Mouse (Mus musculus) forebrain, postnatal 0 days (tissue): ENCODE results near the gene Olfr763. TPM values are rescaled to one million over a fixed set of nuclear protein-coding genes. Genes with fewer than 3 reads are reported as not detected.
"Not testable (repeated sequence)": the region's sequence is repeated elsewhere in the genome, so short reads cannot be mapped to it uniquely, and the experiment has no call there.

Experiments used
- ATAC-seq: fragments of 200-750 bp; cut with Nextera tagmentation; 2 replicates; pipeline ENCODE4 v1.8.0; 2017; ENCODE audit warnings: mild to moderate bottlenecking, moderate library complexity
- DNase-seq: peaks from one replicate; pipeline ENCODE4 v3.0.0-alpha.2; 2015
- H3K27ac ChIP-seq: fragments of 300-500 bp; sonication (generic); 2 replicates; pipeline ENCODE4 v1.5.1; 2014; ENCODE audit warnings: low read depth, mild to moderate bottlenecking, antibody characterized with exemption, low read length, moderate library complexity, mixed read lengths
- H3K27me3 ChIP-seq: fragments of 300-500 bp; sonication (generic); 2 replicates; pipeline ENCODE4 v1.6.1; 2014; ENCODE audit warnings: mild to moderate bottlenecking, low read length, mixed read lengths; ENCODE audit not compliant: insufficient read depth
- H3K36me3 ChIP-seq: fragments of 300-500 bp; sonication (generic); 2 replicates; pipeline ENCODE4 v1.6.1; 2014; ENCODE audit warnings: mild to moderate bottlenecking, moderate library complexity; ENCODE audit not compliant: insufficient read depth
- H3K4me1 ChIP-seq: fragments of 300-500 bp; sonication (generic); 2 replicates; pipeline ENCODE4 v1.6.1; 2014; ENCODE audit warnings: antibody characterized with exemption; ENCODE audit not compliant: insufficient read depth
- H3K4me2 ChIP-seq: fragments of 300-500 bp; sonication (generic); 2 replicates; pipeline ENCODE4 v1.6.1; 2014; ENCODE audit warnings: low read depth, mild to moderate bottlenecking, moderate library complexity
- H3K4me3 ChIP-seq: fragments of 300-500 bp; sonication (generic); 2 replicates; pipeline ENCODE4 v1.5.1; 2014; ENCODE audit warnings: low read depth, low read length, mixed read lengths
- H3K9ac ChIP-seq: fragments of 300-500 bp; sonication (generic); 2 replicates; pipeline ENCODE4 v1.6.1; 2014; ENCODE audit warnings: mild to moderate bottlenecking
- H3K9me3 ChIP-seq: fragments of 300-500 bp; sonication (generic); 2 replicates; pipeline ENCODE4 v1.6.1; 2016; ENCODE audit warnings: low read length
- CTCF ChIP-seq: sonication (generic); IDR thresholded peaks from 2 replicates; pipeline ENCODE4 v1.5.1; 2016; ENCODE audit warnings: antibody characterized with exemption, control low read depth, low read depth
- WGBS: fragments of 180-500 bp; shearing (Covaris S2); extraction: QIAGEN DNeasy Blood & Tissue Kit; methylation state at CpG from one replicate; pipeline ENCODE4 v1.1.7; 2014; 5-methylcytosine and 5-hydroxymethylcytosine counted together
- polyA plus RNA-seq: library from polyadenylated mRNA; unstranded; fragments of >200 nt; fragmentation: Nextera tagmentation; extraction: Ambion mirVana; gene quantifications from 2 replicates; pipeline ENCODE4 v1.2.1, GENCODE M21; 2015
- total RNA-seq: library from RNA; depleted of rRNA; stranded (reverse); fragments of >200 nt; gene quantifications from 2 replicates; pipeline ENCODE4 v1.2.3, GENCODE M21; 2014

Olfr763 gene
- total and polyA plus RNA-seq, 2 experiments from 2014 or later = not detected

GRCm38 (mm10) chr10:128977522-128978114, 33.0 kb upstream of the Olfr763 start:
- WGBS = 25% methylated on average over 9 of the region's 9 CpGs
- no peak overlapping the region for H3K27ac ChIP-seq
- no peaks in the 10 kb centered on the region for H3K27me3 ChIP-seq
- no peaks in the 10 kb centered on the region for H3K4me1 ChIP-seq
- H3K4me3 ChIP-seq = no peak overlapping the region
- DNase-seq (peak; percentile 75), ATAC-seq (peak; percentile 93)
- H3K9me3 ChIP-seq = no peaks in the 10 kb centered on the region
- no peak overlapping the region for H3K4me2 ChIP-seq
- no peak overlapping the region for H3K9ac ChIP-seq
- peak; percentile 85 for TF ChIP-seq CTCF
- no peaks in the 10 kb centered on the region for H3K36me3 ChIP-seq

- Histone ChIP-seq H3K9me3 (no peaks in the 10 kb centered on the region), H3K4me3 (no peak overlapping the region), H3K4me1 (no peaks in the 10 kb centered on the region), H3K27me3 (no peaks in the 10 kb centered on the region), H3K9ac (no peak overlapping the region), H3K27ac (no peak overlapping the region), H3K36me3 (no peaks in the 10 kb centered on the region), H3K4me2 (no peak overlapping the region)
- 83% methylated on average over 3 of the region's 3 CpGs for WGBS
- DNase-seq (no peak), ATAC-seq (no peak)
- no peak for TF ChIP-seq CTCF
Observed at GRCm38 (mm10) chr10:128980644-128981365, 29.8 kb upstream of the Olfr763 start.

- DNase-seq, H3K4me2 ChIP-seq, H3K9ac ChIP-seq, H3K27me3 ChIP-seq, H3K9me3 ChIP-seq, H3K36me3 ChIP-seq, H3K4me3 ChIP-seq, H3K27ac ChIP-seq, H3K4me1 ChIP-seq, ATAC-seq: not testable (repeated sequence)
- 57% methylated on average over 1 of the region's 1 CpGs for WGBS
Observed at GRCm38 (mm10) chr10:128989131-128989530, 21.5 kb upstream of the Olfr763 start, which contains the start of gene Olfr9. TSS of gene Olfr9 (plus strand) at chr10:128989431.

- H3K4me3 ChIP-seq, H3K4me1 ChIP-seq, H3K36me3 ChIP-seq, ATAC-seq, H3K27ac ChIP-seq, H3K27me3 ChIP-seq, H3K9ac ChIP-seq, DNase-seq, H3K4me2 ChIP-seq, H3K9me3 ChIP-seq: not testable (repeated sequence)
- 67% methylated on average over 6 of the region's 10 CpGs for WGBS
Observed at GRCm38 (mm10) chr10:128990129-128990850, 20.3 kb upstream of the Olfr763 start.

- no peak overlapping the region for H3K4me3 ChIP-seq
- no peak for ATAC-seq
- H3K36me3 ChIP-seq = no peaks in the 10 kb centered on the region
- H3K9me3 ChIP-seq = no peaks in the 10 kb centered on the region
- DNase-seq = no peak
- H3K27ac ChIP-seq = no peak overlapping the region
- H3K4me2 ChIP-seq = no peak overlapping the region
- no peak for TF ChIP-seq CTCF
- no peaks in the 10 kb centered on the region for H3K4me1 ChIP-seq
- H3K9ac ChIP-seq = no peak overlapping the region
- no peaks in the 10 kb centered on the region for H3K27me3 ChIP-seq
Observed at GRCm38 (mm10) chr10:128990994-128991393, 19.6 kb upstream of the Olfr763 start.

GRCm38 (mm10) chr10:128995796-128996195, 14.8 kb upstream of the Olfr763 start:
- TF ChIP-seq CTCF = no peak
- ATAC-seq = no peak
- WGBS = 97% methylated on average over 1 of the region's 1 CpGs

GRCm38 (mm10) chr10:128996523-128997040, 14.0 kb upstream of the Olfr763 start:
- no peak overlapping the region for H3K27ac ChIP-seq
- H3K36me3 ChIP-seq = no peaks in the 10 kb centered on the region
- WGBS = 79% methylated on average over 4 of the region's 4 CpGs
- H3K9ac ChIP-seq = no peak overlapping the region
- H3K9me3 ChIP-seq = no peaks in the 10 kb centered on the region
- H3K4me3 ChIP-seq = no peak overlapping the region
- no peaks in the 10 kb centered on the region for H3K4me1 ChIP-seq
- no peak for ATAC-seq
- H3K4me2 ChIP-seq = no peak overlapping the region
- no peaks in the 10 kb centered on the region for H3K27me3 ChIP-seq
- no peak for DNase-seq
- TF ChIP-seq CTCF = no peak

More at GRCm38 (mm10) chr10:128995796-128996195, 14.8 kb upstream of the Olfr763 start:
- no peaks in the 10 kb centered on the region for H3K9me3 ChIP-seq
- no peak for DNase-seq
- no peak overlapping the region for H3K9ac ChIP-seq
- no peaks in the 10 kb centered on the region for H3K4me1 ChIP-seq
- H3K36me3 ChIP-seq = no peaks in the 10 kb centered on the region
- H3K27me3 ChIP-seq = no peaks in the 10 kb centered on the region
- H3K27ac ChIP-seq = no peak overlapping the region
- H3K4me3 ChIP-seq = no peak overlapping the region
- H3K4me2 ChIP-seq = no peak overlapping the region
